Mouse (Mus musculus) liver, embryonic 14.5 days (tissue): ENCODE data around the gene Clybl. TPM values are rescaled to one million over a fixed set of nuclear protein-coding genes. Genes with fewer than 3 reads are reported as not detected.

Source experiments
- ATAC-seq: fragments of 200-750 bp; cut with Nextera tagmentation; 2 replicates; pipeline ENCODE4 v1.8.0; 2017; ENCODE audit warnings: moderate number of reproducible peaks, mild to moderate bottlenecking, moderate library complexity; ENCODE audit not compliant: insufficient read depth
- DNase-seq, 3 experiments: peaks; one replicate each; pipeline ENCODE4 v3.0.0-alpha.2; 2012 to 2013; ENCODE audit warnings: low read depth in 3 of 3, low spot score in 3 of 3
- H3K27ac ChIP-seq: fragments of 300-500 bp; sonication (generic); 2 replicates; pipeline ENCODE4 v1.5.1; 2014; ENCODE audit warnings: moderate library complexity, mild to moderate bottlenecking, control low read depth, inconsistent platforms
- H3K27me3 ChIP-seq: fragments of 300-500 bp; sonication (generic); 2 replicates; pipeline ENCODE4 v1.6.1; 2014; ENCODE audit warnings: mild to moderate bottlenecking, low read length, moderate library complexity; ENCODE audit not compliant: control insufficient read depth, insufficient read depth
- H3K36me3 ChIP-seq: fragments of 300-500 bp; sonication (generic); replicated peaks from 2 replicates; pipeline ENCODE4 v1.6.1; 2014; ENCODE audit warnings: low read depth; ENCODE audit not compliant: control insufficient read depth, insufficient read depth
- H3K4me1 ChIP-seq, 2 experiments: fragments of 200-500 bp in 1 of 2; fragments of 300-500 bp in 1 of 2; sonication (generic) in 1 of 2; replicated peaks; 2 replicates each; pipeline ENCODE4 v1.6.1; 2012 to 2014; ENCODE audit warnings: antibody characterized with exemption in 1 of 2, inconsistent platforms in 1 of 2, low read length in 1 of 2; ENCODE audit not compliant: control insufficient read depth in 2 of 2, insufficient read depth in 2 of 2
- H3K4me2 ChIP-seq: fragments of 300-500 bp; sonication (generic); 2 replicates; pipeline ENCODE4 v1.6.1; 2014; ENCODE audit warnings: low read depth, mild to moderate bottlenecking, control low read depth, moderate library complexity
- H3K4me3 ChIP-seq, 2 experiments: fragments of 200-500 bp in 1 of 2; fragments of 300-500 bp in 1 of 2; sonication (generic) in 1 of 2; 2 replicates each; pipeline ENCODE4 v1.5.1; 2012 to 2014; ENCODE audit warnings: low read depth in 2 of 2, low read length in 2 of 2, mild to moderate bottlenecking in 2 of 2, control low read depth in 1 of 2, inconsistent platforms in 1 of 2, moderate library complexity in 1 of 2; ENCODE audit not compliant: insufficient read depth in 1 of 2
- H3K9ac ChIP-seq: fragments of 300-500 bp; sonication (generic); replicated peaks from 2 replicates; pipeline ENCODE4 v1.6.1; 2014; ENCODE audit warnings: mild to moderate bottlenecking, control low read depth, moderate library complexity
- H3K9me3 ChIP-seq: fragments of 300-500 bp; sonication (generic); 2 replicates; pipeline ENCODE4 v1.6.1; 2016; ENCODE audit warnings: low read length, mixed read lengths; ENCODE audit not compliant: control insufficient read depth
- CTCF ChIP-seq: IDR thresholded peaks from 2 replicates; pipeline ENCODE4 v1.5.1; 2016; ENCODE audit warnings: antibody characterized with exemption, low read depth, control low read depth
- EP300 ChIP-seq: IDR thresholded peaks from 2 replicates; pipeline ENCODE4 v1.6.1; 2016; ENCODE audit warnings: antibody characterized with exemption, low read depth
- WGBS: fragments of 180-500 bp; shearing (Covaris S2); extraction: QIAGEN DNeasy Blood & Tissue Kit; methylation state at CpG from one replicate; pipeline ENCODE4 v1.1.7; 2014; ENCODE audit not compliant: insufficient replicate concordance; 5-methylcytosine and 5-hydroxymethylcytosine counted together
- polyA plus RNA-seq, 2 experiments: library from polyadenylated mRNA; depleted of rRNA in 1 of 2; stranded (reverse) in 1 of 2; unstranded in 1 of 2; fragments of >200 nt; fragmentation: Nextera tagmentation in 1 of 2; extraction: Ambion mirVana in 1 of 2; gene quantifications; 2 replicates each; pipeline versions ENCODE4 v1.2.1 to v1.2.3; 2012 to 2014

The Clybl gene
- polyA plus RNA-seq, 2 experiments = 15.6 to 28.9 TPM

DNA sequence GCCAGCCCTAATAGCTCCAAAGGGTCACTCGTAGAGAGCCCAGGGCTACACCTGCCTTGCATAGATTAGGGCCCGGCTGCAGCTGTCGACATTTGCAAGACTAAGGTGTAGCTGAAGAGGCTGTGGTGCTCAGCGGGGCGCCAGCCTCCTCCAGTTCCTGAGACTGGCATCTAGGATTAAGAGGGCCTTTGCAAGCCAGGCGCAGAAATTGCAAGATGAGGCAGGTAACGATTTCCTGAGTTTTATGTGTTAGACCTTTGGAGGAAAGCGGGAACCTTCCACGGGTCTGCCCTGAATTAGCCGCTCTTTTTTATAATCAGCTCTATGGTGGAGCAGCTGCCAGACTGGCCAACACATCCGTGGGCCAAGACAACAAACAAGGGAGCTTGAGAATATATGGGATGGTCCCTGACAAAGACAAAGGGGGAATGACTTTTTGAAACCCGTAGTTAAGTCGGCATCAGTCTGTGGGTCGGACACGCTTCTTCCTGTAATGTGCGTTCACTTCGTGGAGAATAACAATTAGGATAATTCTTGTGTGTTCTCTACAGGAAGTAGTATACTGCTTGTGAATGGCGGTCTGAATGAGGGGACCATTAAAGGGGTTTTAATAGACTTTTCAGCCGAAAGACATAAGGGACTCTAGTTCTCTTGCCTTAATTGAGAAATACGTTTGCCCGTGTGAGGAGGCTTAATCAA is 74.2 kb downstream of the Clybl start:
- Histone ChIP-seq H3K27me3 (peaks cover 20% of the 10 kb centered on the region), H3K27ac (no peak overlapping the region), H3K4me3 (no peak overlapping the region), H3K9ac (no peak overlapping the region), H3K4me1 (no peaks in the 10 kb centered on the region), H3K36me3 (no peaks in the 10 kb centered on the region), H3K4me2 (no peak overlapping the region), H3K9me3 (no peaks in the 10 kb centered on the region)
- DNase-seq (no peak), ATAC-seq (no peak)
- TF ChIP-seq CTCF (no peak), EP300 (no peak)
- 11% methylated on average over 21 of the region's 21 CpGs for WGBS

DNA sequence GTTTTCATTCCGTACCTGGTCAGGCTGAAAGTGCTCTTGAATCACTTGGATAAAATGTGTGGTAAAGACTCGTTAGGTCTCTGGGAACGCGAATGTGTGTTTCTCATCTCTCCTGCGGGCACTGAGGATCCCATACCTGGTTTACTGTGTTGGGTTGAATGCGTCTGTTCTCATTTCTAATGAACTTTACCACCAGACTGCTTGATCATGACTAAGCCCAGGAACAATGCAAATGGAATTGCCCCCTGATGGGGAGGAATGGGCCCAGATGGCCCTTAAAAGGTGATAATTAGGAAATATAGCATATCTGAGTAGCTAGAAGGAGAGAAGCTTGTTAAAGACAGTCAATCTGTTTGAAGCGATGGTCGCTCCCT is 74.7 kb downstream of the Clybl start:
- no peak overlapping the region for H3K9ac ChIP-seq
- H3K27ac ChIP-seq = no peak overlapping the region
- no peak for TF ChIP-seq EP300
- no peak for TF ChIP-seq CTCF
- no peaks in the 10 kb centered on the region for H3K4me1 ChIP-seq
- no peaks in the 10 kb centered on the region for H3K36me3 ChIP-seq
- ATAC-seq (no peak), DNase-seq (no peak)
- H3K4me2 ChIP-seq = no peak overlapping the region
- H3K4me3 ChIP-seq = no peak overlapping the region
- 28% methylated on average over 8 of the region's 8 CpGs for WGBS
- H3K27me3 ChIP-seq = peaks cover 20% of the 10 kb centered on the region
- H3K9me3 ChIP-seq = no peaks in the 10 kb centered on the region

DNA sequence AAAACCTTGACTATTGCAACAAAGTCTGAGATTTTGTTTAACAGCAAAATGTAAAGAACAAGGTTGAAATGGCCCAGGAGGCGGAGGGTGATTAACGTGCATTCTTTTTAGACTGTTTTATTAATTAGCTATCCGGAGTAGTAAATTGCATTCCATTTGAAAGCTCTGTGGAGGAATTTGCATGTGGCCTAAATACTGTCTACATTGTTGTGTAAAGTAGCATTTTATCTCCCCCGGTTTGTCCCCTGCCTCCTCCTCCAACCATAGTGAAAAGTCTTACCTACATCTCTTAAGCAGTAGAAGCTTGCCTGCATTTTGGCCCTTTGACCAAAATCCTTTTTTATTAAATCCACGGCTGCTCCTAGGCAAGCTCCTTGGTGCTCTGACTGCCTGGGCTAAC is 76.8 kb downstream of the Clybl start:
- Histone ChIP-seq H3K4me1 (no peaks in the 10 kb centered on the region), H3K27ac (no peak overlapping the region), H3K4me2 (no peak overlapping the region), H3K9ac (no peak overlapping the region), H3K4me3 (no peak overlapping the region), H3K9me3 (no peaks in the 10 kb centered on the region), H3K36me3 (no peaks in the 10 kb centered on the region), H3K27me3 (peaks cover 20% of the 10 kb centered on the region)
- DNase-seq = no peak
- ATAC-seq = no peak
- TF ChIP-seq CTCF (no peak), EP300 (no peak)
- WGBS = 59% methylated on average over 5 of the region's 5 CpGs

DNA sequence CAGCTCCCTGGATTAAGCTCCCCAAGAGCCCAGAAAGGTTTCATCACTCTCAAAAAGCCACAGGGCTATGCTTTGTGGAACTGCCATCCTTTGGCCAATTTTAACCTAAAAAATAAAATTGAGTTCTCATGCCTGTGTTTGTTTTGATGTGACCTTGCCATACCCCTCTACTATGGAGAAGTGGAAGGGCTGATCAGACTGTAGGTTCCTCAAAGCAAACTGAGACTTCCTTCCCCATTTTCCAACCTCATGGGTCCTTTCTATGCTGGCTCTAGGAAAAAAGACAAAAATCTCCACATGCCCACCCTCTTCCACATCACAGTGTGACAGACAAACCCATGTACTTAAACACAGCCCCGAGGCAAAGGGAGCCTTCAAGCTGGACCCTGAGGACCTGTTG is 79.7 kb downstream of the Clybl start:
- no peak for ATAC-seq
- H3K27ac ChIP-seq = no peak overlapping the region

DNA sequence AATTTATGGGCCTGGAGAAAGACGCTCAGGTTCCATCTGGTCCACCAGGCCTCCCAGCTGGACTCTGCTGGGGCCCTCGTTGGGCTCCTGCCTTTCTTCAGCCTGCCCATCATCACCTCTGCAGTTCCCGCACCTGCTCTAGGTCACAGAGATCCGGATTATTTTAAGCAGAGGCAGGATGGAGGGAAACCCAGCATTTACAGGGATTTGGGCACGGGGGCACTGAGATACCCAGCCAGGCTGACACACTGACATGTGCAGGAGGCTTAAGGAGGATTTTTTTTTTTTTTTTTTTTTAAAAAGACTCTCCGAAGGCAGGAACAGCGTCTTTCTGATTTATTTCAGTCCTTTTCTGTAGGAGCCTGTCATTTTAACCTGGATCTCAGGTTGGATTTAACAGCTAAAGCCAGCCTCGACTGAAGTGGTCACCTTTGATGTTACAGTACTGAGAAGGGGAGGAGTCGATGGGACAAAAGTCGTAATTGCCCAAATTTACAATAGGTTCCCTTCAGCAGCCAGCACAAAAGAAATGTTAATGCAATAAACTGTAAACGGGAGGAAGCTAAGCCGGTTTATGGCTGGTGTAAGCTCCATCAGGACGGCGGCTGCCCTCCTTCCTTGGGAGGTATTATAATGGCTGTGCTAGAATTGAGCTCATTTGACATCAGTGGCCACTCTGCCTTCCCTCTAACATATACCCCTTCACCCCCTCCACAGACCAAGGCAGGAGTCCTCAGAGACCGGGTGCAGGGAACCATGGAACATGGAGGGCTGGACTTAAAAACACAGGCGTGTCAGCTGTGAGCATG is 81.6 kb downstream of the Clybl start:
- H3K4me1 ChIP-seq = no peaks in the 10 kb centered on the region
- WGBS = 52% methylated on average over 16 of the region's 16 CpGs
- no peak overlapping the region for H3K4me3 ChIP-seq
- no peak overlapping the region for H3K27ac ChIP-seq
- no peaks in the 10 kb centered on the region for H3K27me3 ChIP-seq
- H3K36me3 ChIP-seq = no peaks in the 10 kb centered on the region
- TF ChIP-seq EP300 (no peak), CTCF (no peak)
- DNase-seq (no peak), ATAC-seq (no peak)
- no peak overlapping the region for H3K9ac ChIP-seq
- no peak overlapping the region for H3K4me2 ChIP-seq
- H3K9me3 ChIP-seq = no peaks in the 10 kb centered on the region

More for the DNA sequence above, 79.7 kb downstream of the Clybl start:
- H3K4me1 ChIP-seq = no peaks in the 10 kb centered on the region
- no peak for DNase-seq
- no peak for TF ChIP-seq CTCF
- TF ChIP-seq EP300 = no peak
- H3K9me3 ChIP-seq = no peaks in the 10 kb centered on the region
- H3K36me3 ChIP-seq = no peaks in the 10 kb centered on the region
- no peak overlapping the region for H3K4me2 ChIP-seq
- no peak overlapping the region for H3K9ac ChIP-seq
- 13% methylated on average over 1 of the region's 1 CpGs for WGBS
- H3K4me3 ChIP-seq = no peak overlapping the region
- peaks cover 5% of the 10 kb centered on the region for H3K27me3 ChIP-seq
